Mouse (Mus musculus) cerebellum, adult 2 months (tissue): ENCODE data around the gene Vat1.
"Not testable (repeated sequence)": the region's sequence is repeated elsewhere in the genome, so short reads cannot be mapped to it uniquely, and the experiment has no call there.

Experiments used
- CTCF ChIP-seq: fragments of 200-500 bp; IDR thresholded peaks from 2 replicates; pipeline ENCODE4 v1.5.1; 2011; ENCODE audit warnings: low read depth, mild to moderate bottlenecking, control low read depth, low read length, moderate library complexity, borderline replicate concordance; ENCODE audit not compliant: insufficient read depth
- POLR2A ChIP-seq: fragments of 200-500 bp; IDR thresholded peaks from 2 replicates; pipeline ENCODE4 v1.6.1; 2011; ENCODE audit warnings: low read length, control low read depth, borderline replicate concordance; ENCODE audit not compliant: insufficient read depth

GRCm38 (mm10) chr11:101476361-101476760 is 10.3 kb upstream of the Vat1 start:
- not testable (repeated sequence) for TF ChIP-seq POLR2A, CTCF
